Mouse (Mus musculus) midbrain, embryonic 13.5 days (tissue): ENCODE results near the gene Pigc. TPM values are rescaled to one million over a fixed set of nuclear protein-coding genes. Genes with fewer than 3 reads are reported as not detected.
A peak's percentile ranks its signal among the peaks of the same experiment; 100 is the strongest.

Source experiments
- ATAC-seq: fragments of 200-750 bp; cut with Nextera tagmentation; 2 replicates; pipeline ENCODE4 v1.8.0; 2017; ENCODE audit warnings: mild to moderate bottlenecking, moderate TSS enrichment, moderate library complexity
- H3K27ac ChIP-seq: fragments of 300-500 bp; sonication (generic); 2 replicates; pipeline ENCODE4 v1.5.1; 2015; ENCODE audit warnings: inconsistent platforms, mild to moderate bottlenecking, moderate library complexity
- H3K27me3 ChIP-seq: fragments of 300-500 bp; sonication (generic); 2 replicates; pipeline ENCODE4 v1.6.1; 2015; ENCODE audit warnings: mild to moderate bottlenecking, inconsistent platforms
- H3K36me3 ChIP-seq: fragments of 300-500 bp; sonication (generic); 2 replicates; pipeline ENCODE4 v1.6.1; 2015; ENCODE audit warnings: mild to moderate bottlenecking, inconsistent platforms
- H3K4me1 ChIP-seq: fragments of 300-500 bp; sonication (generic); replicated peaks from 2 replicates; pipeline ENCODE4 v1.6.1; 2015; ENCODE audit warnings: inconsistent platforms
- H3K4me2 ChIP-seq: fragments of 300-500 bp; sonication (generic); replicated peaks from 2 replicates; pipeline ENCODE4 v1.6.1; 2015; ENCODE audit warnings: moderate library complexity, mild to moderate bottlenecking, inconsistent platforms
- H3K4me3 ChIP-seq: fragments of 300-500 bp; sonication (generic); replicated peaks from 2 replicates; pipeline ENCODE4 v1.5.1; 2015; ENCODE audit warnings: mild to moderate bottlenecking, inconsistent platforms
- H3K9ac ChIP-seq: fragments of 300-500 bp; sonication (generic); replicated peaks from 2 replicates; pipeline ENCODE4 v1.6.1; 2015; ENCODE audit warnings: mild to moderate bottlenecking, inconsistent platforms
- H3K9me3 ChIP-seq: fragments of 300-500 bp; sonication (generic); 2 replicates; pipeline ENCODE4 v1.6.1; 2016; ENCODE audit warnings: mild to moderate bottlenecking, inconsistent platforms
- WGBS: fragments of 180-500 bp; shearing (Covaris S2); methylation state at CpG from one replicate; pipeline ENCODE4 v1.1.7; 2015; 5-methylcytosine and 5-hydroxymethylcytosine counted together
- polyA plus RNA-seq: library from polyadenylated mRNA; unstranded; fragments of >200 nt; fragmentation: Nextera tagmentation; extraction: Ambion mirVana; gene quantifications from 2 replicates; pipeline ENCODE4 v1.2.1, GENCODE M21; 2015

Pigc gene
- polyA plus RNA-seq, 1 experiment from 2014 or later = 39.1 TPM

DNA sequence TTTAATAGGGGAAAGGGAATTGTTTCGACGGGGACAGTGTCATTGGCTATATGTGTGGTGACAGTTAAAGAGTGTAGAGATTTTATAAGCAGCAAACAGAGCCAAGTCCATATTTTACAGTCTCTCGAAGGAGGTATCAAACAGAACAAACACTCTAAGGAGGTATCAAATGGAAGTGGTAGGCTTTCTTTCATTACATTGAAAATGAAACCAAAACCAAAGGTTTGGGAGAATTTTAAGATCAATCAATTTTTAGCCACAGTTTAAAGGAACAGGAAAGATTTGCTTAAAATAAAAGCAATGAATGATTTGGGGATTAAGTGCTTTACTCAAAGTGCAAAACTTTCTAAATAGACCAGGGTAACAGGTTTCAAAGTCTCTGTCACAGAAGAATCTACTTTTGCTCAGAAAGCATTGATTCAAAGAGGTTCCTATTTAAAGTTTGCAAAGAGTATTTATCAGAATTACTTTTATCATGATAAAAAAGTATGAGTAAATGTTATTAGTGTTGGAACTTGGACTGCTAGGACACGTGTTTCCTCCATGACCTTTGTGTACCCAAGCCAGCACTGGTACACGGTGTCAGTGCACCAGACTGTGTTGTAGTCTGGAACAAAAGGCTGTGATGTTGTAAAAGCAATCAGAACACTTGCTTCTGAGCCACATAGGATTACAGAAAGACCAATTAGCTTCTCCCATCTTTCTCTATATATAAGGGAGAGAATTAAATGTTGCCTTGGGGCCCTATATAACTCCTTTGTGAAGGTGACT, 17.8 kb upstream of the Pigc start:
- H3K9me3 ChIP-seq = no peaks in the 10 kb centered on the region
- no peak overlapping the region for H3K27ac ChIP-seq
- H3K4me3 ChIP-seq = no peak overlapping the region
- 79% methylated on average over 5 of the region's 5 CpGs for WGBS
- no peaks in the 10 kb centered on the region for H3K4me1 ChIP-seq
- no peak overlapping the region for H3K4me2 ChIP-seq
- H3K27me3 ChIP-seq = no peaks in the 10 kb centered on the region
- H3K9ac ChIP-seq = no peak overlapping the region
- ATAC-seq = no peak
- no peaks in the 10 kb centered on the region for H3K36me3 ChIP-seq

DNA sequence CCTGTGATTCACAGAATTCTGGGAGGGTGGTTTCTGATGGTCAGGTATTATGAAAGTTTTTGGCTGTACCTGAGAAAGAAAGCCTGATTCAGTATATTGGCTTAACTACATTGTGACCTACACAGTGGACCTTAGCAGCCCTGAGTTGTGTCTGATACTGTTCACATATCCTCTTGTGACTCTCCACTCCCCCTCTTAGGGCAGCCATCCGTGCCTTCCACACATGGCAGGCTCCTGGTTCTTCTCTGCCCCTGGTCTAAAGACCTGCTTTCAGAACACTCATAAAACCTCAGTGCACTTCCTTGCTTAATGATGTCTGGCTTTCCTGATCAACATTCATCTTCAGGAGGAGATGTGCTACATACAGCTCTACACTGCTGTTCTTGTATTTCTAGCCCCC, 16.4 kb upstream of the Pigc start:
- H3K36me3 ChIP-seq = no peaks in the 10 kb centered on the region
- no peak for ATAC-seq

DNA sequence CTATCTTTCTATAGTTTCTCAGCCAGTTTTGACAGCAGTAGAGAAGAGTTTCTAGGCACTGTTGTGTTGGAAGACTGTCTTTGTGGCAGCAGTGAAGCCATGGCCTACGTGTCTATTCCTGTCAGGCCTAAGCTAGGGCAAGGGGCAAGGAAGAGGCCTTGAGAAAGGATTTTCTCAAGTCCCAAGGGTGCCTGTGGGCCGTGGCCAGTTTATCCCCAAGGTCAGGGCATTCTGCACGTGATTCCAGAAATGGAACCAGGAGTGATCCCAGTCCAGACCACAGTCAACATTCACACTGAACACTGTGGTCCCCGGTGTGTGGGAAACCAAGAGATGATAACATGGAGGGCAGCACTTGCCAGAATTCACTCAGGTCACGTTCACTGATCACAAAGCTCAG, 13.1 kb upstream of the Pigc start:
- no peak for ATAC-seq
- H3K27me3 ChIP-seq = no peaks in the 10 kb centered on the region
- 73% methylated on average over 5 of the region's 5 CpGs for WGBS

More for the DNA sequence above, 16.4 kb upstream of the Pigc start:
- H3K4me3 ChIP-seq = no peak overlapping the region
- H3K27ac ChIP-seq = no peak overlapping the region
- no peak overlapping the region for H3K9ac ChIP-seq
- no peaks in the 10 kb centered on the region for H3K4me1 ChIP-seq
- WGBS = 50% methylated on average over 1 of the region's 1 CpGs
- no peaks in the 10 kb centered on the region for H3K9me3 ChIP-seq
- no peaks in the 10 kb centered on the region for H3K27me3 ChIP-seq
- no peak overlapping the region for H3K4me2 ChIP-seq

DNA sequence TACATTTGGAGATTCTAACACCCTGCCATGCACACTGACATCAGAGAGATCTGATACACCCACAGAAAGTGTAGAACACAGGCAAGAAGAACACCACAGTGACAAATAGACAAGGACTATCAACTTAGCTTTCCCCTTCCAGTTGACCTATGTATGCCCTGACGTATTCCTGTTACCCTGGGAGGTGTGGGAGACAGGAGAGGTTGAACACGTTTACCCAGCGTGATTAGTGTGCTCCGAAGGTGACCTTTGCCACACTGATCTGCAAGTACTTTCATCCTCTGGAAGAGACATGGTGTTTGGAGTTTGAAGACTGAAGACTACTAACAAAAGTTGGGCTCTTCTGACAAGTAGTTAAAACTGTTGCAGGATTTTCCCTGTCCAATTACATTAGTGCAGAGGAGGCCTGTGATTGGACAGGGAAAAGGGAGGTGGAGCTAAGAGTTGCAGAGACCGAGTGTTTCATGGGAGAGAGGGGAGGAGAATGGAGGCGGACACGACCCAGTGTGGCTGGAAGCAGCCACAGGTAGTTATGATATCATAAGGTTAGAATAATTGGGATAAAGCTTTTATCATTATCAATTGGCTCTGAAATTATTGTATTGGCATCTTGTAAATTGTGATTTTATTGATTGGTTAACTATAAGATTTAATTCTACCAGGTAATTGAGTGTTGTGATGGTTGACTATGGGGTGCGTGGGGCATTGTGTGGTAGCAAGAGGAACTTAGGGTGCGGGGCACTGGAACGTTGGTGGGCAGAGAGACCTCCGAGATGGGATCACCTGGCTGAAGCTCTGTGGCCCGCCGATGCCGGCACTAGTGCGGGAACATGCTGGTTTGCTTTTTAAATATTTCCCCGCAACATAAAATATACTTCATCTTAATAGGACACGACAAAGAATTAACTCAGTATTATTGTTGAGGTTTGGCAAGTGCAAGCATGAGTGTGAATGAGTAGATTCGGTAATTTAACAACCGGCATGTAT, 10.7 kb upstream of the Pigc start:
- Histone ChIP-seq H3K27ac (no peak overlapping the region), H3K27me3 (no peaks in the 10 kb centered on the region), H3K4me3 (no peak overlapping the region), H3K9ac (no peak overlapping the region), H3K4me2 (no peak overlapping the region), H3K9me3 (no peaks in the 10 kb centered on the region), H3K36me3 (no peaks in the 10 kb centered on the region), H3K4me1 (no peaks in the 10 kb centered on the region)
- WGBS = 85% methylated on average over 19 of the region's 19 CpGs
- no peak for ATAC-seq

More for the DNA sequence above, 13.1 kb upstream of the Pigc start:
- Histone ChIP-seq H3K9ac (no peak overlapping the region), H3K4me3 (no peak overlapping the region), H3K4me1 (no peaks in the 10 kb centered on the region), H3K9me3 (no peaks in the 10 kb centered on the region), H3K36me3 (no peaks in the 10 kb centered on the region), H3K4me2 (no peak overlapping the region), H3K27ac (no peak overlapping the region)

DNA sequence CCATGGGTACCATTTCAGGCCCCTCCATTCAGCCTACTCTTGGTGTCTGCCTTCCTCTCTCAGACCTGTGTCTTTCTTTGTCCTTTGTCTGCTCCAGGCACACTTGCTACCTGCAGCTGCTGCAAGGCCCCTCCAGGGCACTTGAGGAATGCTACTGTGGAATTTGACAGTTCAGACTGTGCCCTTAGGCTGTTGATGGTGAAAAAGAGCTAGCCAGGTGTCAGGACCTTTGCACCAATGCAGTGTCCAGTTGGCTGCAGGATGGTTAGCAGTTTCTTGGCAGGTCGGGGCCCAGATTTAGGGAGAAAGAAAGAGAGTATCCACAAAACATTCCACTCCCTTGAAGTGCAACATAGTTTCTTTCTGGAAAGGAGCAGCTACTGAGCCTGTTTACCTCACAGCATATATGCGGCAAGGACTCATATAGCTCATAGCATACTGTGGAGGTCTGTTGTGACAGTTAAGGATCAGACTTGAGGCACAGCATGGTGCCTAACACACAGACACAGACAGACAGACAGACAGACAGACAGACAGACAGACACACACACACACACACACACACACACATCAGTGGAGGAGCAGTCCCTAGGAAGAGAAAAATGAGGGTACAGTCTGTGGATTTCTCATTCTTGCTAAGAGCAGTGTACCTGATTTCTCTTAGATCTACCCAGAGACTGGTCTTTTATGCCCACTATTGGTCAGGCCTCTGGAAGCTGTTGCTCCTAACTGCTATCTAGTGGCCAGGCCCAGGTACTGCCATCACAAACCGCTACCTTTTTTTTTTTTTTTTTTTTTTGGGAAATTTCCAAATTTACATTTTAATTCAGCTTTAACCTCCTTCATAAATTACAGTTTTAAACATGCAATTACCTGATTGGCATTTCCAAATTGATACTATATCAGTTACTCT, 6.3 kb upstream of the Pigc start:
- peak; percentile 79; the same call in 1 of the 2 replicates for ATAC-seq
- WGBS = 55% methylated on average over 3 of the region's 3 CpGs
- Histone ChIP-seq H3K9ac (no peak overlapping the region; the same call in 1 of the 2 replicates), H3K9me3 (no peaks in the 10 kb centered on the region), H3K4me3 (no peak overlapping the region), H3K27ac (no peak overlapping the region), H3K36me3 (no peaks in the 10 kb centered on the region), H3K4me1 (no peaks in the 10 kb centered on the region), H3K27me3 (peaks cover 12% of the 10 kb centered on the region; the same call in 1 of the 2 replicates), H3K4me2 (no peak overlapping the region)

DNA sequence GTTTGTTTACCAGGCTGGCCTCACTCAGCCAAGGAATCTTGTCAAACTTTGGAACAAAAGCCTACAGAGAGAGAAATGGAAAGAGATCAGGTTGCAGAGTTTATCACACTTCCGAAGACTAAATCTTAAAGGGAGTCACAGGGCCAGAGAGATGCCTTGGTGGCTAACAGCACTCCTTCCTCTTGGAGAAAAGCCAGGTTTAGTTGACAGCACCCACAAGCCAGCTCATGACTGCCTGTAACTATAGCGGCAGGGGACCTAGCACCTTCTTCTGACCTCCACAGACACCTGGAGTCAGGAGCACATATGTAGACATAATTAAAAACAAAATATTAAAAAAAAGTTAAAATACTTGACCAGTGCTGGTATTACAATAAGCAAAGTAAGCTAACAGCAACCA, 1.1 kb upstream of the Pigc start:
- ATAC-seq = no peak
- 90% methylated on average over 2 of the region's 2 CpGs for WGBS
- Histone ChIP-seq H3K27me3 (peaks cover 12% of the 10 kb centered on the region; the same call in 1 of the 2 replicates), H3K9me3 (no peaks in the 10 kb centered on the region), H3K4me3 (no peak overlapping the region), H3K4me1 (peaks cover 19% of the 10 kb centered on the region), H3K27ac (no peak overlapping the region), H3K9ac (no peak overlapping the region), H3K36me3 (peaks cover 5% of the 10 kb centered on the region; the same call in 1 of the 2 replicates), H3K4me2 (no peak overlapping the region)

DNA sequence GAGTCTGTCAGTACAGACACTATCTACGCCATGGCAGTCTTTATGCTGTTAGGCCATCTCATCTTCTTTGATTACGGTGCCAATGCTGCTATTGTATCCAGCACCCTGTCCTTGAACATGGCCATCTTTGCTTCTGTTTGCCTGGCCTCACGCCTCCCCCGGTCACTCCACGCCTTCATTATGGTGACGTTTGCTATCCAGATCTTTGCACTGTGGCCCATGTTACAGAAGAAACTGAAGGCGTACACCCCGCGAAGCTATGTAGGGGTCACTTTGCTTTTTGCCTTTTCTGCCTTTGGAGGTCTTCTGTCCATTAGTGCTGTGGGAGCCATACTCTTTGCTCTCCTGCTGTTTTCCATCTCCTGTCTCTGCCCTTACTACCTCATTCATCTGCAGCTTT, 1.9 kb downstream of the Pigc start:
- H3K9ac ChIP-seq = no peak overlapping the region

DNA sequence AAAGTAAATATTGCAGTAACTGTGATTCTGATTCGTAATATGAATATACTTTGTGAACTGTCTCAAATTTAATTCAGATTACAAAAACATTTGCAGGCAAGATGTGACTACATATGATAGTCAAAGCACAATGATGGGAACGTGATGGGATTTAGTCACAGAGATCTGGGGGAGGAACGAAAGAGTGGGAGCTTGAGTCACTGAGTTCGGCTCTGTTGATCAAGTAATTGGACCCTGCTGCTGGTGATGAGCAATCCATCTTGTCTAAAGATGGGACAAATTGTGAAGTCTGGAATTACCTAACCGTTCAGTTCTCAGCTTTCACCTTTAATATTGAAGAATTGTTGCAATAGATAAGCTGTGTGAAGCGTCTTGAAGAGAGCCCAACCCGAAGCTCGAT, 3.2 kb downstream of the Pigc start:
- no peak for ATAC-seq
- Histone ChIP-seq H3K9ac (no peak overlapping the region), H3K4me3 (no peak overlapping the region), H3K27ac (no peak overlapping the region), H3K9me3 (no peaks in the 10 kb centered on the region), H3K36me3 (peaks cover 5% of the 10 kb centered on the region; the same call in 1 of the 2 replicates), H3K4me1 (peaks cover 30% of the 10 kb centered on the region), H3K4me2 (no peak overlapping the region), H3K27me3 (no peaks in the 10 kb centered on the region)
- WGBS = 93% methylated on average over 8 of the region's 8 CpGs

More for the DNA sequence above, 1.9 kb downstream of the Pigc start:
- Histone ChIP-seq H3K36me3 (peaks cover 5% of the 10 kb centered on the region; the same call in 1 of the 2 replicates), H3K4me1 (peaks cover 27% of the 10 kb centered on the region), H3K27ac (no peak overlapping the region), H3K4me3 (no peak overlapping the region), H3K27me3 (peaks cover 3% of the 10 kb centered on the region; the same call in 1 of the 2 replicates), H3K4me2 (no peak overlapping the region), H3K9me3 (no peaks in the 10 kb centered on the region)
- 97% methylated on average over 9 of the region's 9 CpGs for WGBS
- ATAC-seq = no peak

DNA sequence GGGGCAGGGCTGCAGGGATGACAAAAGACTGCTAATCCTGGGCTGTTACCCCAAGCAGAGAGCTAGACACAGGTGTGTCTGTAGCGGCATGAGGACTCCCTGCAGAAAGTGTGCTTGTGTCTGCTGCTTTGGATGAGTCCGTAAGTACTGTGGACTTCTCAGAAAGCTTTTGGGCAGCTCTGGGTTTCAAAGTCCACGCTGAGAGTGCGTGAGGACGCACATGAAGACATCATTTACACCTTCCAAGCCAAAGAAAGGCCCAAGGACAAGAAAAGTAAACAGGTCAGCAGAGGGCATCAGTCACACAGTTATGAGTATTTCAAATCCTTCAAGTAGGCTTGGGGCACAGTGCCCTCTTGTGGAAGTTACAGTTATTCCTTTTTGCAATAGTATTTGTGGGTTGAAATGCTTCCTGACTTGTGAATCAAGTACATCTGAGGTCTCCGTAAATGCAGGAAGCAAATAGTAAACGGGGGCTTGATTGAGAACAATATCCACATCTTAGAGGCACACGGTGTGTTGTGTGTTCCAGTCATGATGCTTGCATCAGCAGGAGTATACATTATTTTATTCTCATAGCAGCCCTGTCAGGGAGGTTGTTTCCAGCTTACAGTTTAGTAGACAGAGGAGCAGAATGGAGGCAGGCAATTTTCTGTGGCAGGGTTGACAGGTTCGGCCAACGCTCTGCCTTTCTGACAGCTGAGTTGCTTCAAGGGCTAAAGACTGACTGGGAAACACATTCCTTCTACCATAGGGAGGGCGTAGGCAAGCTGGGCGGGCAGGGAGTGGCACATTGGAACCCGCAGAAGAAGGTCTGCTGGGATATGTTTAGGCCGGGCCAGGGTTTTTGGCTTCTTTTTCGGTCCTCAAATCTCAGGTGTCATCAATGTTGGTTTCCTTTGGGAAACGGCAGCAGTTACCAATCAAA, 7.5 kb downstream of the Pigc start:
- WGBS = 49% methylated on average over 16 of the region's 16 CpGs
- H3K27me3 ChIP-seq = no peaks in the 10 kb centered on the region
- H3K4me2 ChIP-seq = no peak overlapping the region
- H3K4me3 ChIP-seq = no peak overlapping the region
- H3K9me3 ChIP-seq = no peaks in the 10 kb centered on the region
- no peak overlapping the region for H3K27ac ChIP-seq
- H3K36me3 ChIP-seq = no peaks in the 10 kb centered on the region
- no peak overlapping the region for H3K9ac ChIP-seq
- ATAC-seq = peak; percentile 76
- peaks cover 11% of the 10 kb centered on the region for H3K4me1 ChIP-seq

DNA sequence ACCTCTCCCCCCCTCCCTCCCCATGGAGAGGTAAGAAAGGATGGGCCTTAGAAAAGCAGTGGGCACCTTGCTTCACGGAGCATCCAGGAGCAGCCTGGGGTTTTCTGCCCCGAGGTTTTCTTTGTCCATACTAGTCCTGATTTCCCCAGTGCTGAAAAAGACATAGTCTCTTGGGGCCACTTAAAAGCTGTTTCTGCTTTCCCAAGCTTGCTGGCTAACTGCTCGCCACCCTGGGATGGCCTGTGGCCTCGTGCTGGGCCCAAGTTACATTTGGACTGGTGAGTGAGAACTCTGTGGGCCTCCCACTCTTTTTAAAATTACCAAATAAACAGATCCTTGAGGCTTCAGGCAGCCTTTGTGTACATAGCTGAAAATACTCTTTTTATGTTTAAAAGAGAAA, 8.3 kb downstream of the Pigc start:
- Histone ChIP-seq H3K9me3 (no peaks in the 10 kb centered on the region), H3K9ac (no peak overlapping the region), H3K27ac (no peak overlapping the region), H3K36me3 (no peaks in the 10 kb centered on the region), H3K4me2 (no peak overlapping the region), H3K4me3 (no peak overlapping the region), H3K27me3 (no peaks in the 10 kb centered on the region), H3K4me1 (peaks cover 11% of the 10 kb centered on the region)
- no peak for ATAC-seq
- 74% methylated on average over 4 of the region's 4 CpGs for WGBS
